Mouse (Mus musculus) left cerebral cortex, postnatal 25 days (tissue): ENCODE data around the gene Rpl18a. TPM values are rescaled to one million over a fixed set of nuclear protein-coding genes. Genes with fewer than 3 reads are reported as not detected.

ENCODE experiments used
- DNase-seq, 2 experiments: peaks; one replicate each; pipeline ENCODE4 v3.0.0; 2022; ENCODE audit warnings: low spot score in 2 of 2, mixed read lengths in 1 of 2
- intact Hi-C: fragments of 180-260 bp; cut with DNase I; formaldehyde crosslinking; loops from one replicate; pipeline ENCODE4 v1.15.1; 2025
- total RNA-seq, 2 experiments: library from RNA; stranded (reverse); gene quantifications; 2 replicates each; pipeline ENCODE4 v1.2.3; 2021

Rpl18a gene
- total RNA-seq, 2 experiments from 2014 or later = 550 to 570 TPM

GRCm38 (mm10) chr8:70890656-70891055, 6.6 kb downstream of the Rpl18a start:
- no peak for DNase-seq
- intact Hi-C loops = no loop called here

DNA sequence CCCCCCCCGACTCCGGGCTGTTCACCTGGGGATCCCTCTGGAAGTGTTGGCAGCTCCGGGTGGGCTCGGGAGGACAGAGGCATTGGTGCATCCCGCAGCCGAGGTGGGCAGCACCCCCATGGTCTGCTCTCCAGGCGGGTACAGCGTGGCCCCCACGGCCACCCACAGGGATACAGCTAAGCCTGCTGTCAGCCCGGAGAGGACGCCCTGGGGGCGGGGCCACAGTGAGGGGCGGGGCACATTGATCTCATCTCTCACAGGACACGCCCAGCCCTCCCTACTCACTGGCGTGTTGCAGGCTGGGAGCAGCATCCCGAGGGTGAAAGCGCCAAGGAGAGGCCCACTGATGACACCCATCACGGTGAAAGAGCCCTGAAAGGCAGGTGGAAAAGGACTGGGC, 9.5 kb downstream of the Rpl18a start:
- DNase-seq = peak in 1 of 2 experiments; percentile 44
- intact Hi-C loops = no loop called here

- no peak for DNase-seq
- intact Hi-C loops = no loop called here
Measured at GRCm38 (mm10) chr8:70885612-70886011, 11.6 kb downstream of the Rpl18a start.

DNA sequence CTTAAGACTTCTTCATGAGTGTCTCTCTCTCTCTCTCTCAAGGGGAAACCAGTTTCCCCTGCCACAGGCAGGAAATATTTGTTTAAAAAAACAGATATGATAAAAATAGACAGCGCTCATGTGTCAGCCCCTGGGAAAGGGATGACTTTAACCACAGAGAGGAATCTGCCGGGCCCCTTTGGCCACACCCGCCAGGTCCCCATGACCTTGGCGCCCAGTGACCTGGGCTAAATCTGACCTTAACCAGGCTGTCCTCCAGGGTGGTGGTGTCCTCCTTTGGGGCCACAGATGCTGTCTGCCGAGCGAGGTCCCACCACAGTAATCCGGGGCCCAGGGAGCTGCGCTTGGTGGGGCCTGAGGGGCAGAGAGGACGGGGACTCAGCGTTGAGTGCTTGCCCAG, 12.5 kb downstream of the Rpl18a start:
- intact Hi-C loops = no loop called here

GRCm38 (mm10) chr8:70884186-70884585, 13.0 kb downstream of the Rpl18a start:
- no peak for DNase-seq
- intact Hi-C loops = no loop called here

More for the DNA sequence above, 12.5 kb downstream of the Rpl18a start:
- no peak for DNase-seq

- DNase-seq = no peak
- intact Hi-C loops = no loop called here
Measured at GRCm38 (mm10) chr8:70880546-70880945, 16.7 kb downstream of the Rpl18a start.

DNA sequence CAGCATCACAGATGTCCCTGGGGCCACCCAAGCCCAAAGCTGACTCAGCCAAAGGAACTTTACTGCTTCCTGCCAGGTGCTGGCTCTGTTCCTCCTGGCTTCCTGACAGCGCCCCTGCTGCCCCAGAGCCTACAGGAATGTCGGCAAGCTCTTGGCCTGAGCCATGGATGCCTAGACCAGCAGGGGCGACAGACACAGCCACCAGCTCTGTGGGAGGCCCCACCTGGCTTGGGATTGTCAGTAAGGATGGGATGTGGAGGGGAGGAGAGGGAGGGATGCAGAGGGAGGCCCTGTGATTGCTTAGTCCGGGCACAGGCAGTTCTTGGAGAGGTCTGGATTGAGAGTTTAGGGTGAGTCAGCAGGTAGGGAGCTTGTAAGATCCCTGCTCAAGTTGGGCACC, 17.1 kb downstream of the Rpl18a start:
- intact Hi-C loops = no loop called here
- peak in 1 of 2 experiments; percentile 47 for DNase-seq

GRCm38 (mm10) chr8:70879500-70879899, 17.7 kb downstream of the Rpl18a start:
- no peak for DNase-seq
- intact Hi-C loops = no loop called here

DNA sequence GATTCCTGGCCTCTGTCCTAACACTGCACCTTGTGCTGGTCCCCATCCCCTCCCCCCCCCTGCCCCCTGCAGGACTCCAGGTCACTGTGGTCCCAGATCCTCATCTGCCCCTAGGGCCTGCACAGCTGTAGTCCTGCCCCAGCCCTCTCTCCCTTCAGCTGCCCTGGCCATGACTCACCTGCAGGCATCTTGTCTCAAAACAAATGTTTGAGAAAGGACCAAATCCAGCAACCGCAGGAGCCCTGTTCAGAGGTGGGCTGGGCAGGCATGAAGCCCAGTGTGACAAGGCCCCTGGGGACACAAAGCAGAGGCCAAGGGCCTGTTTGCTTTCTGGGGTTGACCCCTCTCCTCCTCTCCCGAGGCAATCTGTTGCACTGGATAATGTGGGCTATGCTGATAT, 19.0 kb downstream of the Rpl18a start:
- intact Hi-C loops = no loop called here
- no peak for DNase-seq

GRCm38 (mm10) chr8:70876382-70876781, 20.8 kb downstream of the Rpl18a start:
- intact Hi-C loops = no loop called here
- DNase-seq = no peak

- DNase-seq = no peak
- intact Hi-C loops = no loop called here
Measured at GRCm38 (mm10) chr8:70874441-70874840, 22.8 kb downstream of the Rpl18a start.

DNA sequence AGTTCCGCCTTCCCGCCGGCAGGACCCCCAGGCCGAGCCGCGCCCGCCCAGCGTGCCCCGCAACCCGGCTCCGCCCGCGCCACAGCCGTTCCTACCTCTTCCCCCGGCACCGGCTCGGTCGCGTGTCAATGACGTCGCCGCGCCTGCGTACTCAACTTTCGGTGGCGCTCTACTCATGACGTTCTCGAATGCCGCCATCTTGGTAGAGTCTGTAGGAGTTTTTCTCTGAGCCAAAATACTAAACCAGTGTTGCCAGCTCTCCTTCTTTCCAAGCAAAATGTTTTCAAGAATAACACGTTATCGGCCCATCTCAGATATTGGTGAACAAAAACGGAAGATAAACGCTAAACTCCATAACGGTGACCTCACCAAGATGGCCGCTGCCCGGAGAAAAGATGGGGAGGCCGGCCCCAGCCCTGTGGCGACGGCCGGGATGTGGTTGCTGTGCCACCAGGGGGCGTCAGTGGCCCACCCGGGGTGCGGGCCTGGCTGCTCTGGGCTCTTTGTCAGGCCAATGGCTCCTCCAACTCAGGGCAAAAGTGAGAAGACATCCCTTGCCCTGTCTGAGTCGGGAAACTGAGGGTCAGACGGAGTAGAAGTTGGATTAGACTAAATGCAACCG, 23.7 kb downstream of the Rpl18a start, which contains the start of gene Ccdc124:
Ccdc124 (minus strand) TSS at position 572 of the 622 bp plus-strand sequence.
- DNase-seq = peak; percentile 96 to 98
- intact Hi-C loops = loop anchor here (1.0 kb wide), 2 partner anchors 20 to 24 kb away; partner anchors contain the start of gene Rpl18a

DNA sequence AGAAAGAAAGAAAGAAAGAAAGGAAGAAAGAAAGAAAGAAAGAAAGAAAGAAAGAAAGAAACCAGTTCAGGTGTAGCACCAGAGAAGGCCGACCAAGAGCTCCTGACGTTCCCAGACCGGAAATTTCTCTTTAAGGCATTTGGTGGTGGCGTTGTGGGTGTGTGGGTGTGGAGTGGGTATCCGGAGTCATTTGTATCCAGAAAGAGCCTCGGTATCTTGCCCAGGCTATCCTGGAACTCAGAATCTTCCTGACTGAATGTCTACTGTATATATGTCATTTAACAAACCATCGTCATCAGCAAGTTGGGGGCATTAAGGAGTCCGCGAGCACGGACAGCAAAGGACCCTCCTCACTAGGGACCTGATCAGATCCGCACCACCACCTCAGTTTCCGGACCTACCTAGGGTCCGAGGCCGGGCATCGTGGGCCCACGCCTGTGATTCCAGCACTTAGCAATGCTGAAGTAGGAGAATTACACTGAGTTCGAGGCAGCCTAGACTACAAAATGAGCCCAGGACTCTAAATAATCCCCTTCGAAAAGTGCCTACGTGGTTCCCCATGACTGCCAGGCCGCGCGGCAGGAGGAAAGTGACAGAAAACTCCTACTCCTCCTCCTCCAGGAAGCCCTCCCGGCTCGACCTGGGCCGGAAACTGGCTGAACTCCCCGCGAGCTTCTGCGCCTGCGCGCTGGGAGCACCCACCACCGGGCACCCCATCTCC, 24.4 kb downstream of the Rpl18a start:
- intact Hi-C loops = loop anchor here (1.0 kb wide), 2 partner anchors 20 to 24 kb away; partner anchors contain the start of gene Rpl18a
- DNase-seq = peak in 1 of 2 experiments; percentile 49

DNA sequence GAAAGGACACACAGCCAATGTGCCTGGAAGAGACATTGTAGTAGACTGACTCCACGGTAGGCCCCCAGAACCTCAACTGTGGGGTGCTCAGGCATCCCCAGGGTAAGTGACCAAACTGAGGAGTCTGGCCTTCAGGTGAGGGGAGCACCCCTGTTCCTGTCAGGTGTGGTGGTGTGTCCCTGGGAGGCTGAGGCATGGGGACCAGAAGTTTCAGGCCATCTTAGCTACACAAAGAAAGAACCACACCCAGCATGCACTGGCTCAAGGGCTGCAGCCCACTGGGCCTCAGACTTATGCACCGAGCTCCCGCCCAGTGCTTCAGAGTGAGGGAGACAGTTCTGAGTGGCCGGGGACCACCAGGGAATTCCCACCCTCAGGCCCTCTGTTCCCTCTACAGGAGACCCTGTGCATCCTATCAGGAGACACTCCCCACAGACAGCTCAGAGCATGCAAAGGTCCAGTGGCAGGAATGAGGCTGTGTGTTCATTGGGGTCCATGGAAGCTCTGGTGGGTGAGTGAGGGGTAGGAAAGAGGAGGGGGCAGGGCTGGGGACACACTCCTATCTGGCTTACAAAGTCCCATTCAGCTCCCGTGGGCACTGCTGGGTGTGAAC, 25.9 kb downstream of the Rpl18a start:
- DNase-seq = no peak

GRCm38 (mm10) chr8:70869601-70870041, 27.6 kb downstream of the Rpl18a start:
- peak; percentile 81 to 85 for DNase-seq
- intact Hi-C loops = loop anchor here (1.0 kb wide), 1 partner anchor 25 kb away; no protein-coding TSS in a partner anchor

More for the DNA sequence above, 25.9 kb downstream of the Rpl18a start:
- intact Hi-C loops = no loop called here

DNA sequence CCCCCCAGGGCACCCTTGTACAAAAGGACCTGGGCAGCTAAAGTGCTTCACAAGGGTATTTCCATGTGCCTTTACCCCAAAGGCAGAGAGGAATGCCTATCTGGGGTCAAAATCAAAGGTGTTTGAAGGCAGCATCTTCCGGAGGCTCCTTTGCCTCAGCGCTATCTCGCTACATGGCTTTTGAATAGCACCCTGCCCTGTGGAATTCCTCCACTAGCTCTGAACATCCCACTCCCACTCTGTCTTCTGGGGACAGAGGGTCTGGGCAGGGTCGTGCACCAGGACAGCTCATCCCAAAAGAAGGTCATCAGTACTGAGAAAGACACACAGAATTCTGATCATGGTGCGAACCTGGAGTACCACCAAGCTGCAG, 28.0 kb downstream of the Rpl18a start:
- intact Hi-C loops = loop anchor here (1.0 kb wide), 1 partner anchor 25 kb away; no protein-coding TSS in a partner anchor
- no peak for DNase-seq

GRCm38 (mm10) chr8:70868559-70869198, 28.5 kb downstream of the Rpl18a start:
- DNase-seq = peak in 1 of 2 experiments; percentile 33
- intact Hi-C loops = loop anchor here (1.0 kb wide), 1 partner anchor 24 kb away; no protein-coding TSS in a partner anchor

- intact Hi-C loops = no loop called here
- DNase-seq = no peak
Measured at GRCm38 (mm10) chr8:70866566-70866965, 30.6 kb downstream of the Rpl18a start.

GRCm38 (mm10) chr8:70866001-70866520, 31.2 kb downstream of the Rpl18a start:
- intact Hi-C loops = no loop called here
- DNase-seq = no peak
